Mouse (Mus musculus) hindlimb bud, embryonic 11.5 days (tissue): ENCODE data around the gene Sox10.

Experiments used
- DNase-seq: peaks from one replicate; pipeline ENCODE4 v3.0.0-alpha.2; 2012; ENCODE audit warnings: low read depth, low spot score; ENCODE audit errors: extremely low spot score

Gene Sox10

GRCm38 (mm10) chr15:79165140-79165539, at the start of gene Sox10:
Gene Sox10, minus strand, starts transcription at chr15:79165240.
- DNase-seq, result no peak

- no peak for DNase-seq
These were observed 48.6 kb upstream of the Sox10 start for GRCm38 (mm10) chr15:79213591-79213990.

- DNase-seq, result no peak
These were observed 47.9 kb upstream of the Sox10 start for GRCm38 (mm10) chr15:79212750-79213446.

GRCm38 (mm10) chr15:79210357-79210756, 45.3 kb upstream of the Sox10 start:
- DNase-seq, result no peak

GRCm38 (mm10) chr15:79208758-79209439, 43.9 kb upstream of the Sox10 start:
- DNase-seq, result no peak

GRCm38 (mm10) chr15:79208211-79208610, 43.2 kb upstream of the Sox10 start:
- DNase-seq, result no peak

GRCm38 (mm10) chr15:79202575-79202974, 37.5 kb upstream of the Sox10 start:
- DNase-seq, result no peak

- no peak for DNase-seq
These were observed 36.6 kb upstream of the Sox10 start for GRCm38 (mm10) chr15:79201491-79202150.

GRCm38 (mm10) chr15:79199390-79199976, 34.4 kb upstream of the Sox10 start:
- no peak for DNase-seq

- no peak for DNase-seq
These were observed 30.5 kb upstream of the Sox10 start for GRCm38 (mm10) chr15:79195492-79195891.

GRCm38 (mm10) chr15:79194946-79195345, 29.9 kb upstream of the Sox10 start:
- DNase-seq, result no peak

- DNase-seq, result no peak
These were observed 29.0 kb upstream of the Sox10 start for GRCm38 (mm10) chr15:79194048-79194447.

- no peak for DNase-seq
These were observed 28.1 kb upstream of the Sox10 start for GRCm38 (mm10) chr15:79192885-79193845.

- no peak for DNase-seq
These were observed 27.4 kb upstream of the Sox10 start for GRCm38 (mm10) chr15:79192450-79192849.

GRCm38 (mm10) chr15:79191426-79191825, 26.4 kb upstream of the Sox10 start:
- DNase-seq, result no peak

GRCm38 (mm10) chr15:79187819-79188218, 22.8 kb upstream of the Sox10 start:
- DNase-seq, result no peak

- no peak for DNase-seq
These were observed 20.2 kb upstream of the Sox10 start for GRCm38 (mm10) chr15:79185213-79185612.

- no peak for DNase-seq
These were observed 11.9 kb upstream of the Sox10 start for GRCm38 (mm10) chr15:79176905-79177304.

GRCm38 (mm10) chr15:79166712-79167111, 1.7 kb upstream of the Sox10 start:
- DNase-seq, result no peak

GRCm38 (mm10) chr15:79164251-79164650, 789 bp downstream of the Sox10 start:
- DNase-seq, result no peak

- no peak for DNase-seq
These were observed 2.2 kb downstream of the Sox10 start for GRCm38 (mm10) chr15:79162822-79163221.
